Mouse (Mus musculus) liver, adult 2 months (tissue): Measurements from ENCODE around the gene Auts2. TPM values are rescaled to one million over a fixed set of nuclear protein-coding genes. Genes with fewer than 3 reads are reported as not detected.

Experiments
- DNase-seq: peaks from one replicate; pipeline ENCODE4 v3.0.0-alpha.2; 2011; ENCODE audit warnings: low read depth, low spot score; ENCODE audit errors: extremely low read depth
- H3K27ac ChIP-seq: fragments of 200-500 bp; replicated peaks from 2 replicates; pipeline ENCODE4 v1.5.1; 2012; ENCODE audit warnings: low read depth, mild to moderate bottlenecking, control low read depth, inconsistent platforms, low read length; ENCODE audit not compliant: insufficient read depth
- H3K27me3 ChIP-seq: fragments of 200-500 bp; 2 replicates; pipeline ENCODE4 v1.6.1; 2012; ENCODE audit warnings: mild to moderate bottlenecking, moderate library complexity, low read length, inconsistent platforms; ENCODE audit not compliant: control insufficient read depth, insufficient read depth
- H3K36me3 ChIP-seq: fragments of 200-500 bp; 2 replicates; pipeline ENCODE4 v1.6.1; 2012; ENCODE audit warnings: low read length, inconsistent platforms; ENCODE audit not compliant: control insufficient read depth, insufficient read depth
- H3K4me1 ChIP-seq: fragments of 200-500 bp; 2 replicates; pipeline ENCODE4 v1.6.1; 2011; ENCODE audit warnings: low read length; ENCODE audit not compliant: control insufficient read depth, insufficient read depth
- H3K4me3 ChIP-seq: fragments of 200-500 bp; 2 replicates; pipeline ENCODE4 v1.5.1; 2011; ENCODE audit warnings: low read depth, mild to moderate bottlenecking, control low read depth, low read length, moderate library complexity; ENCODE audit not compliant: insufficient read depth
- H3K79me2 ChIP-seq: fragments of 200-500 bp; 2 replicates; pipeline ENCODE4 v1.6.1; 2012; ENCODE audit warnings: inconsistent platforms, mild to moderate bottlenecking, low read length, moderate library complexity; ENCODE audit not compliant: control insufficient read depth, insufficient read depth
- H3K9ac ChIP-seq: fragments of 200-500 bp; 2 replicates; pipeline ENCODE4 v1.6.1; 2012; ENCODE audit warnings: low read depth, mild to moderate bottlenecking, control low read depth, inconsistent platforms, low read length
- CTCF ChIP-seq: fragments of 200-500 bp; IDR thresholded peaks from 2 replicates; pipeline ENCODE4 v1.5.1; 2011; ENCODE audit warnings: low read depth, low read length, control low read depth
- POLR2A ChIP-seq: fragments of 200-500 bp; IDR thresholded peaks from 2 replicates; pipeline ENCODE4 v1.6.1; 2011; ENCODE audit warnings: low read length, control low read depth; ENCODE audit not compliant: insufficient read depth; ENCODE audit errors: extremely low read depth
- WGBS: fragments of 180-500 bp; shearing (Covaris S2); methylation state at CpG from one replicate; pipeline ENCODE4 v1.1.7; 2018; 5-methylcytosine and 5-hydroxymethylcytosine counted together
- polyA plus RNA-seq: library from polyadenylated mRNA; depleted of rRNA; stranded (reverse); fragments of >200 nt; gene quantifications from 2 replicates; pipeline ENCODE4 v1.2.3, GENCODE M21; 2012
- total RNA-seq: library from RNA; depleted of rRNA; stranded (reverse); fragments of >200 nt; gene quantifications from 2 replicates; pipeline ENCODE4 v1.2.3, GENCODE M21; 2014

Auts2 gene
- total and polyA plus RNA-seq, 2 experiments = 0.37 to 0.51 TPM

GRCm38 (mm10) chr5:132161338-132162205, 381.6 kb downstream of the Auts2 start:
- no peaks in the 10 kb centered on the region for H3K4me1 ChIP-seq
- H3K27ac ChIP-seq = no peak overlapping the region
- H3K9ac ChIP-seq = no peak overlapping the region
- no peak for DNase-seq
- TF ChIP-seq POLR2A = no peak
- TF ChIP-seq CTCF = no peak
- no peaks in the 10 kb centered on the region for H3K79me2 ChIP-seq
- no peak overlapping the region for H3K4me3 ChIP-seq
- no peaks in the 10 kb centered on the region for H3K27me3 ChIP-seq
- WGBS = 77% methylated on average over 9 of the region's 9 CpGs
- no peaks in the 10 kb centered on the region for H3K36me3 ChIP-seq

DNA sequence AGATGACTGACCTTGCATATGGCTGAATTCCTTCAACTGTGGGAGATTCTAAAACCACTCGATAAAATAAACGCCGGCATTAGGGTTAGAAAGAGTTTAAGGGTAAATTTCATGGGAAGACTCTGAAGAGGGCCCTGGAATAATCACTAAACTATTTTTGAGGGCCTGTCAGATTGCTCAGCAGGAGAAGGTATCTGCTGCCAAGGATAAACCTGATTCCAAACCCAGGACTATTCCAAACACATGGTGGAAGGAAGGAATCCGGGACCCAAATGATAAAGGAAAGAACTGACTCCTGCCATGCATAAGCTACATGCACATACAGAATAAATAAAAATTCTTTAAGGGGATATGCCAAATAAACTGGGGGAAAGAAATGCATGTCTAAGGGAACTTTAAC, 399.0 kb downstream of the Auts2 start:
- Histone ChIP-seq H3K27ac (no peak overlapping the region), H3K79me2 (no peaks in the 10 kb centered on the region), H3K4me3 (no peak overlapping the region), H3K36me3 (no peaks in the 10 kb centered on the region), H3K27me3 (no peaks in the 10 kb centered on the region), H3K9ac (no peak overlapping the region), H3K4me1 (no peaks in the 10 kb centered on the region)
- TF ChIP-seq CTCF = no peak
- TF ChIP-seq POLR2A = no peak
- no peak for DNase-seq
- WGBS = 94% methylated on average over 4 of the region's 4 CpGs

- no peak for DNase-seq
- no peaks in the 10 kb centered on the region for H3K4me1 ChIP-seq
- no peaks in the 10 kb centered on the region for H3K79me2 ChIP-seq
- no peaks in the 10 kb centered on the region for H3K27me3 ChIP-seq
- over 99% methylated on average over 4 of the region's 4 CpGs for WGBS
- no peak overlapping the region for H3K27ac ChIP-seq
- TF ChIP-seq POLR2A = no peak
- TF ChIP-seq CTCF = no peak
- H3K4me3 ChIP-seq = no peak overlapping the region
- H3K9ac ChIP-seq = no peak overlapping the region
- H3K36me3 ChIP-seq = no peaks in the 10 kb centered on the region
These were observed 402.3 kb downstream of the Auts2 start for GRCm38 (mm10) chr5:132140816-132141215.

- DNase-seq = no peak
- H3K4me1 ChIP-seq = no peaks in the 10 kb centered on the region
- no peaks in the 10 kb centered on the region for H3K36me3 ChIP-seq
- no peak overlapping the region for H3K27ac ChIP-seq
- no peaks in the 10 kb centered on the region for H3K27me3 ChIP-seq
- 48% methylated on average over 7 of the region's 7 CpGs for WGBS
- TF ChIP-seq CTCF = no peak
- TF ChIP-seq POLR2A = no peak
- H3K9ac ChIP-seq = no peak overlapping the region
- H3K79me2 ChIP-seq = no peaks in the 10 kb centered on the region
- H3K4me3 ChIP-seq = no peak overlapping the region
These were observed 407.0 kb downstream of the Auts2 start for GRCm38 (mm10) chr5:132135941-132136663.

- no peak for DNase-seq
- 96% methylated on average over 3 of the region's 3 CpGs for WGBS
- TF ChIP-seq CTCF (no peak), POLR2A (no peak)
- H3K36me3 ChIP-seq = no peaks in the 10 kb centered on the region
- no peak overlapping the region for H3K27ac ChIP-seq
- no peaks in the 10 kb centered on the region for H3K4me1 ChIP-seq
- H3K9ac ChIP-seq = no peak overlapping the region
- no peak overlapping the region for H3K4me3 ChIP-seq
- H3K79me2 ChIP-seq = no peaks in the 10 kb centered on the region
- H3K27me3 ChIP-seq = no peaks in the 10 kb centered on the region
These were observed 411.2 kb downstream of the Auts2 start for GRCm38 (mm10) chr5:132131948-132132347.
